Mouse (Mus musculus): ENCODE data around the gene Vgll4. TPM values are rescaled to one million over a fixed set of nuclear protein-coding genes. Genes with fewer than 3 reads are reported as not detected.
A peak's percentile ranks its signal among the peaks of the same experiment; 100 is the strongest.

Gene Vgll4
- polyA plus RNA-seq, 1 experiment from 2014 or later = 37.9 TPM

GRCm38 (mm10) chr6:114842131-114842530, 127.7 kb downstream of the Vgll4 start:
- no peak for ATAC-seq (ENCODE audit: low FRiP score)

GRCm38 (mm10) chr6:114840012-114840411, 129.8 kb downstream of the Vgll4 start:
- Histone ChIP-seq H3K27me3 (ENCODE audit: control insufficient read depth, insufficient read depth, low read length) (no peaks in the 10 kb centered on the region), H3K27ac (no peak overlapping the region), H3K9ac (no peak overlapping the region), H3K9me3 (ENCODE audit: control insufficient read depth, low read length) (0 out of 2 replicates have a peak, but pooled peaks cover 3% of the 10 kb centered on the region), H3K4me1 (replicated peaks; ENCODE audit: control insufficient read depth, insufficient read depth, low read length) (peaks cover 21% of the 10 kb centered on the region), H3K36me3 (replicated peaks; ENCODE audit: control insufficient read depth, insufficient read depth) (no peaks in the 10 kb centered on the region), H3K4me2 (replicated peaks) (no peak overlapping the region), H3K4me3 (replicated peaks; ENCODE audit: low read length) (no peak overlapping the region)
- no peak for ATAC-seq (ENCODE audit: low FRiP score)
- no peak for DNase-seq (ENCODE audit: low spot score)
- WGBS = 92% methylated on average over 7 of the region's 7 CpGs

More at GRCm38 (mm10) chr6:114842131-114842530, 127.7 kb downstream of the Vgll4 start:
- H3K4me3 ChIP-seq (replicated peaks; ENCODE audit: low read length) = no peak overlapping the region
- H3K27me3 ChIP-seq (ENCODE audit: control insufficient read depth, insufficient read depth, low read length) = no peaks in the 10 kb centered on the region
- H3K4me2 ChIP-seq (replicated peaks) = no peak overlapping the region
- 0 out of 2 replicates have a peak, but pooled peaks cover 3% of the 10 kb centered on the region for H3K9me3 ChIP-seq (ENCODE audit: control insufficient read depth, low read length)
- peaks cover 23% of the 10 kb centered on the region for H3K4me1 ChIP-seq (replicated peaks; ENCODE audit: control insufficient read depth, insufficient read depth, low read length)
- peak overlapping the region; percentile 48; the same call in 1 of the 2 replicates for H3K27ac ChIP-seq
- DNase-seq (ENCODE audit: low spot score) = no peak
- H3K9ac ChIP-seq = no peak overlapping the region
- H3K36me3 ChIP-seq (replicated peaks; ENCODE audit: control insufficient read depth, insufficient read depth) = no peaks in the 10 kb centered on the region
- 50% methylated on average over 3 of the region's 3 CpGs for WGBS

- ATAC-seq (ENCODE audit: low FRiP score) = no peak
- DNase-seq (ENCODE audit: low spot score) = no peak
- Histone ChIP-seq H3K27ac (no peak overlapping the region), H3K4me3 (replicated peaks; ENCODE audit: low read length) (no peak overlapping the region), H3K9ac (no peak overlapping the region), H3K4me1 (replicated peaks; ENCODE audit: control insufficient read depth, insufficient read depth, low read length) (peaks cover 30% of the 10 kb centered on the region), H3K27me3 (ENCODE audit: control insufficient read depth, insufficient read depth, low read length) (no peaks in the 10 kb centered on the region), H3K36me3 (replicated peaks; ENCODE audit: control insufficient read depth, insufficient read depth) (no peaks in the 10 kb centered on the region), H3K4me2 (replicated peaks) (no peak overlapping the region), H3K9me3 (ENCODE audit: control insufficient read depth, low read length) (0 out of 2 replicates have a peak, but pooled peaks cover 3% of the 10 kb centered on the region)
- WGBS = 91% methylated on average over 4 of the region's 4 CpGs
Measured at GRCm38 (mm10) chr6:114838872-114839271, 130.9 kb downstream of the Vgll4 start.

- no peak overlapping the region for H3K27ac ChIP-seq
- ATAC-seq (ENCODE audit: low FRiP score) (no peak), DNase-seq (ENCODE audit: low spot score) (no peak)
- H3K9ac ChIP-seq = no peak overlapping the region
- H3K4me1 ChIP-seq (replicated peaks; ENCODE audit: control insufficient read depth, insufficient read depth, low read length) = peaks cover 34% of the 10 kb centered on the region
- H3K27me3 ChIP-seq (ENCODE audit: control insufficient read depth, insufficient read depth, low read length) = no peaks in the 10 kb centered on the region
- no peak overlapping the region for H3K4me3 ChIP-seq (replicated peaks; ENCODE audit: low read length)
- H3K9me3 ChIP-seq (ENCODE audit: control insufficient read depth, low read length) = no peaks in the 10 kb centered on the region
- no peak overlapping the region for H3K4me2 ChIP-seq (replicated peaks)
- WGBS = 81% methylated on average over 3 of the region's 3 CpGs
- no peaks in the 10 kb centered on the region for H3K36me3 ChIP-seq (replicated peaks; ENCODE audit: control insufficient read depth, insufficient read depth)
Measured at GRCm38 (mm10) chr6:114836433-114836832, 133.4 kb downstream of the Vgll4 start.

GRCm38 (mm10) chr6:114835752-114836151, 134.0 kb downstream of the Vgll4 start:
- Histone ChIP-seq H3K36me3 (replicated peaks; ENCODE audit: control insufficient read depth, insufficient read depth) (no peaks in the 10 kb centered on the region), H3K9me3 (ENCODE audit: control insufficient read depth, low read length) (no peaks in the 10 kb centered on the region), H3K9ac (no peak overlapping the region), H3K4me2 (replicated peaks) (no peak overlapping the region), H3K4me1 (replicated peaks; ENCODE audit: control insufficient read depth, insufficient read depth, low read length) (peaks cover 27% of the 10 kb centered on the region; the same call in 1 of the 2 replicates), H3K27me3 (ENCODE audit: control insufficient read depth, insufficient read depth, low read length) (no peaks in the 10 kb centered on the region), H3K4me3 (replicated peaks; ENCODE audit: low read length) (no peak overlapping the region), H3K27ac (no peak overlapping the region)
- DNase-seq (ENCODE audit: low spot score) (no peak), ATAC-seq (ENCODE audit: low FRiP score) (no peak)
- WGBS = 90% methylated on average over 1 of the region's 1 CpGs

GRCm38 (mm10) chr6:114835344-114835743, 134.4 kb downstream of the Vgll4 start:
- Histone ChIP-seq H3K4me2 (replicated peaks) (no peak overlapping the region), H3K4me3 (replicated peaks; ENCODE audit: low read length) (no peak overlapping the region), H3K4me1 (replicated peaks; ENCODE audit: control insufficient read depth, insufficient read depth, low read length) (0 out of 2 replicates have a peak, but pooled peaks cover 23% of the 10 kb centered on the region), H3K9me3 (ENCODE audit: control insufficient read depth, low read length) (no peaks in the 10 kb centered on the region), H3K9ac (no peak overlapping the region), H3K36me3 (replicated peaks; ENCODE audit: control insufficient read depth, insufficient read depth) (no peaks in the 10 kb centered on the region), H3K27ac (no peak overlapping the region), H3K27me3 (ENCODE audit: control insufficient read depth, insufficient read depth, low read length) (no peaks in the 10 kb centered on the region)
- ATAC-seq (ENCODE audit: low FRiP score) (no peak), DNase-seq (ENCODE audit: low spot score) (no peak)
- WGBS = 63% methylated on average over 7 of the region's 7 CpGs

GRCm38 (mm10) chr6:114833791-114834346, 135.9 kb downstream of the Vgll4 start:
- H3K27me3 ChIP-seq (ENCODE audit: control insufficient read depth, insufficient read depth, low read length) = no peaks in the 10 kb centered on the region
- H3K4me3 ChIP-seq (replicated peaks; ENCODE audit: low read length) = no peak overlapping the region
- H3K9me3 ChIP-seq (ENCODE audit: control insufficient read depth, low read length) = no peaks in the 10 kb centered on the region
- WGBS = 58% methylated on average over 4 of the region's 4 CpGs
- no peak overlapping the region for H3K27ac ChIP-seq
- no peak for ATAC-seq (ENCODE audit: low FRiP score)
- no peak for DNase-seq (ENCODE audit: low spot score)
- H3K36me3 ChIP-seq (replicated peaks; ENCODE audit: control insufficient read depth, insufficient read depth) = no peaks in the 10 kb centered on the region
- no peak overlapping the region for H3K9ac ChIP-seq
- H3K4me1 ChIP-seq (replicated peaks; ENCODE audit: control insufficient read depth, insufficient read depth, low read length) = 0 out of 2 replicates have a peak, but pooled peaks cover 23% of the 10 kb centered on the region
- H3K4me2 ChIP-seq (replicated peaks) = no peak overlapping the region

- ATAC-seq (ENCODE audit: low FRiP score) (no peak), DNase-seq (ENCODE audit: low spot score) (no peak)
- Histone ChIP-seq H3K9ac (no peak overlapping the region), H3K36me3 (replicated peaks; ENCODE audit: control insufficient read depth, insufficient read depth) (no peaks in the 10 kb centered on the region), H3K4me1 (replicated peaks; ENCODE audit: control insufficient read depth, insufficient read depth, low read length) (0 out of 2 replicates have a peak, but pooled peaks cover 23% of the 10 kb centered on the region), H3K4me2 (replicated peaks) (no peak overlapping the region), H3K4me3 (replicated peaks; ENCODE audit: low read length) (no peak overlapping the region), H3K27ac (no peak overlapping the region), H3K9me3 (ENCODE audit: control insufficient read depth, low read length) (no peaks in the 10 kb centered on the region), H3K27me3 (ENCODE audit: control insufficient read depth, insufficient read depth, low read length) (no peaks in the 10 kb centered on the region)
- WGBS = 71% methylated on average over 9 of the region's 9 CpGs
Measured at GRCm38 (mm10) chr6:114833058-114833685, 136.6 kb downstream of the Vgll4 start.

GRCm38 (mm10) chr6:114831807-114832206, 138.0 kb downstream of the Vgll4 start:
- Histone ChIP-seq H3K9ac (no peak overlapping the region), H3K4me1 (replicated peaks; ENCODE audit: control insufficient read depth, insufficient read depth, low read length) (0 out of 2 replicates have a peak, but pooled peaks cover 23% of the 10 kb centered on the region), H3K36me3 (replicated peaks; ENCODE audit: control insufficient read depth, insufficient read depth) (no peaks in the 10 kb centered on the region), H3K27me3 (ENCODE audit: control insufficient read depth, insufficient read depth, low read length) (no peaks in the 10 kb centered on the region), H3K9me3 (ENCODE audit: control insufficient read depth, low read length) (no peaks in the 10 kb centered on the region), H3K4me2 (replicated peaks) (no peak overlapping the region), H3K4me3 (replicated peaks; ENCODE audit: low read length) (no peak overlapping the region), H3K27ac (no peak overlapping the region)
- WGBS = 90% methylated on average over 3 of the region's 3 CpGs
- DNase-seq (ENCODE audit: low spot score) = no peak
- no peak for ATAC-seq (ENCODE audit: low FRiP score)

Measured in hindbrain, embryonic 14.5 days (tissue).